Mouse (Mus musculus): ENCODE results near the gene Hist1h2bk.
"Not testable (repeated sequence)": the region's sequence is repeated elsewhere in the genome, so short reads cannot be mapped to it uniquely, and the experiment has no call there.

- TF ChIP-seq POLR2A (IDR thresholded peaks at IDR 0.05; ENCODE audit: borderline replicate concordance, low read depth, low read length), result 0 out of 2 replicates have a peak, but pooled peaks have one; percentile 64
- TF ChIP-seq CTCF (IDR thresholded peaks at IDR 0.05; ENCODE audit: low read depth, low read length), result not testable (repeated sequence)
Observed at GRCm38 (mm10) chr13:22042568-22043502, 7.2 kb downstream of the Hist1h2bk start, which contains the start of the genes Hist1h2ag and Hist1h2bj.

Measured in bone marrow macrophage, adult 2 months (primary cell).